Mouse (Mus musculus): ENCODE measurements at regions not wholly inside any gene's neighbourhood (a gene's known extent, or its start where the extent isn't known, plus 50 kb on each side); places are given as distances from the start of the nearest gene placed in this dataset.

DNA sequence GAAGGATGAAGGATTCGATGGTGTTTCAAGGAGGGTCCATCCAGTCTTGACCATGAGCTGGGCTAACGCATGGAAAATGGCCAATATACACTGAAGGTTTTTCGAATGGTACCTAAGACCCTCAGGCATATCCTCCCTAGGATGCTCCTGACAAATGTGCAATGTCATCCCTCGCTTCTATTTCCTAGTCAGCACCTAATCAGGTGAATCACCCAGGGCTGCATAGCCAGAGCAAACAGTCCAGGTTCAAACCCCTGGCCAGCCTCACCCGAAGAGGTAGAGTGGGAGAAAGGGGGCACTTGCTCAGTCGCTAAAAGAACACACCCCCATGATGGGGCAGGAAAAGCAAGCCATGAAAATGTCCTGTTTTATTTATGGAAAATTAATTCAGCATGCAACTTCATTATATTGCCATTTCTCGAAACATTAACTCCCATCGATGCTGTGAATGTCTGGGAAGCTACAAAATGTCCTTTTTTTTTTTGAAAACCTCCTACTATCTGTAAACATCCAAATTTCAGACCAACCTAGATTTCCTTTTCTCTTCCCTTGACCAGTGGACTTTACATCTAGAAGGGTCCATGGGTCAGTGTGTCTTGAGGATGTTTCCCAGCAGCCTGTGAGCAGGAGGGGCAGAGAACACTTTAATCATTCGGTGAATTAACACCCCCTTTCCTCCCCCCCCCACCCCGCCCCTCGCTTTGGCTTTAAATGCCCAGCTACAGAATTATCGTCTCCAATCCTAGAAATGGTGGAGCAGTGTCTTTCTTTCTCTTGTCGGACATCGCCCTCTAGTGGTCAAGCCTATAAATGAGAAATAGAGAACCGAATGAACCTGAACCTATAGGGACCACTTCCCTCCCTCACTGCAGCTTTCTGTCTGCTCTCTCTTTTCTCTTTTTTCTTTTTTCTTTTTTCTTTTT lies 68.8 kb upstream of the Il12b start:
- TF ChIP-seq POLR2A (IDR thresholded peaks at IDR 0.05; ENCODE audit: low read depth, low read length), result no peak
- peak; percentile 36 for TF ChIP-seq CTCF (conservative IDR thresholded peaks at IDR 0.05; ENCODE audit: insufficient read depth, insufficient read length, low read depth, low read length)
- no peaks in the 10 kb centered on the region for H3K4me1 ChIP-seq (ENCODE audit: control insufficient read depth, insufficient read depth, low read length)
- DNase-seq, result peak; percentile 70
- H3K36me3 ChIP-seq (ENCODE audit: control insufficient read depth, insufficient read depth, low read length), result no peaks in the 10 kb centered on the region
- H3K4me3 ChIP-seq (ENCODE audit: insufficient read depth, low read depth, low read length), result no peak overlapping the region
- WGBS, result 27% methylated on average over 15 of the region's 15 CpGs
- H3K27ac ChIP-seq (ENCODE audit: insufficient read depth, low read depth, low read length), result no peak overlapping the region
- H3K27me3 ChIP-seq (replicated peaks; ENCODE audit: control insufficient read depth, insufficient read depth, low read length), result no peaks in the 10 kb centered on the region

DNA sequence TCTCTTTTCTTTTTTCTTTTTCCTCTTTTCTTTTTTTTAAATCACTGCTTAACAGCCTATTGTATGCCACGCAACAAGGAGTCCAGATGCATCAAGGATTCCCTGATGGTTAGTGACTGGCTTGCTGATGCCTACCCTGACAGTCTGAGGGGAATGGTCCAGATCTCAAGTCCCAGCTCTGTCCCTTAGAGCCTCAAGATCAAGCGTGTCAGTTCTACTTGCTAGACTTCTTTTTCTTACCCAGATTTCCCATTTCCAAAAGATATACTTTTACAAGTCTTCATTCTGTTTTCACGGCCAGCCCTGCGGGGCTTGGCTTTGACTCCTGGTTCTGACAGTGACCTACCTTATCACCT lies 68.1 kb upstream of the Il12b start:
- TF ChIP-seq CTCF (conservative IDR thresholded peaks at IDR 0.05; ENCODE audit: insufficient read depth, insufficient read length, low read depth, low read length), result no peak
- no peak for TF ChIP-seq POLR2A (IDR thresholded peaks at IDR 0.05; ENCODE audit: low read depth, low read length)
- no peak overlapping the region for H3K4me3 ChIP-seq (ENCODE audit: insufficient read depth, low read depth, low read length)
- H3K27ac ChIP-seq (ENCODE audit: insufficient read depth, low read depth, low read length), result no peak overlapping the region
- WGBS, result 63% methylated on average over 4 of the region's 4 CpGs
- H3K27me3 ChIP-seq (replicated peaks; ENCODE audit: control insufficient read depth, insufficient read depth, low read length), result no peaks in the 10 kb centered on the region
- no peaks in the 10 kb centered on the region for H3K4me1 ChIP-seq (ENCODE audit: control insufficient read depth, insufficient read depth, low read length)
- no peaks in the 10 kb centered on the region for H3K36me3 ChIP-seq (ENCODE audit: control insufficient read depth, insufficient read depth, low read length)
- DNase-seq, result no peak

DNA sequence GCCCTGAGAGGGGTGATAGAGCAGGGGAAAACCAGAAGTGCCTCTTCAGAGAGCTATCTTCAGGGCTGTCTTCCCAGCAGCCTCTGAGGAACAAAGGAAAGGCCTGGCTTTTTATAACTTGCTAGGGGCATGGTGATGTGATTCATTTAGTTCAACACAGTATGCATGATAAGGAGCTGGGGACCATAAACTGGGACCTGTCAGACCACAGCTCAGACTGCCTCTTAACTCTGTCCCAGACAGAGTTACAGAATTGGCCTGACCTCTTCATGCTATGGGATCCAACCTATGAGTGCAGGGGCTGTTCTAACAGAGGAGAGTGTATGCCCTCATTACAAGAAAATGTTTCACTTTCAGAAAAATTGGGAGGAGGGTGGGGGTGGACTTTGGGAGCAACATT lies 59.3 kb upstream of the Il12b start:
- H3K27me3 ChIP-seq (replicated peaks; ENCODE audit: control insufficient read depth, insufficient read depth, low read length), result no peaks in the 10 kb centered on the region
- no peaks in the 10 kb centered on the region for H3K36me3 ChIP-seq (ENCODE audit: control insufficient read depth, insufficient read depth, low read length)
- no peak overlapping the region for H3K4me3 ChIP-seq (ENCODE audit: insufficient read depth, low read depth, low read length)
- no peaks in the 10 kb centered on the region for H3K4me1 ChIP-seq (ENCODE audit: control insufficient read depth, insufficient read depth, low read length)
- no peak overlapping the region for H3K27ac ChIP-seq (ENCODE audit: insufficient read depth, low read depth, low read length)
- no peak for DNase-seq
- TF ChIP-seq CTCF (conservative IDR thresholded peaks at IDR 0.05; ENCODE audit: insufficient read depth, insufficient read length, low read depth, low read length) (no peak), POLR2A (IDR thresholded peaks at IDR 0.05; ENCODE audit: low read depth, low read length) (no peak)

DNA sequence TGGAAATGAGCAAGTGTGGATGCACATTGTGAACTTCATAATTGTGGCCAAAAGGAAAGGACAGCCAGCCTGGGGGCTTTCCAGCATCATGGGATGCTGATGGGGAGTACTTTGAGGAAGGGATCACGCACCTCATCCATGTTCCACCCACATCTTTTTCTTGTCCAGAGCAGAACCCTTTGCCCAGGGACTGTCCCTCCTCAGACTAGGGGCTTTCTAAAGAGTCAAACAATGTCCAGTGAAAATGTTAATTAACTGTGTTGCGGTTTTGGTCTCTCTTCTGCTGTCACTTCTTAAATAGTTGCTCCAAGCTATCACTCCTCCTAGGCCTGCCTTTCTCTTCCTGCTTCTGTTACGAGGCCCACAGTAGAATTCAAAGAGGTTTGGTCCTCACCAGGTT lies 51.6 kb upstream of the Il12b start:
- no peak for DNase-seq
- H3K27me3 ChIP-seq (replicated peaks; ENCODE audit: control insufficient read depth, insufficient read depth, low read length), result no peaks in the 10 kb centered on the region
- H3K27ac ChIP-seq (ENCODE audit: insufficient read depth, low read depth, low read length), result no peak overlapping the region
- no peak overlapping the region for H3K4me3 ChIP-seq (ENCODE audit: insufficient read depth, low read depth, low read length)
- 81% methylated on average over 3 of the region's 3 CpGs for WGBS
- no peaks in the 10 kb centered on the region for H3K4me1 ChIP-seq (ENCODE audit: control insufficient read depth, insufficient read depth, low read length)
- TF ChIP-seq POLR2A (IDR thresholded peaks at IDR 0.05; ENCODE audit: low read depth, low read length) (no peak), CTCF (conservative IDR thresholded peaks at IDR 0.05; ENCODE audit: insufficient read depth, insufficient read length, low read depth, low read length) (no peak)
- H3K36me3 ChIP-seq (ENCODE audit: control insufficient read depth, insufficient read depth, low read length), result no peaks in the 10 kb centered on the region

DNA sequence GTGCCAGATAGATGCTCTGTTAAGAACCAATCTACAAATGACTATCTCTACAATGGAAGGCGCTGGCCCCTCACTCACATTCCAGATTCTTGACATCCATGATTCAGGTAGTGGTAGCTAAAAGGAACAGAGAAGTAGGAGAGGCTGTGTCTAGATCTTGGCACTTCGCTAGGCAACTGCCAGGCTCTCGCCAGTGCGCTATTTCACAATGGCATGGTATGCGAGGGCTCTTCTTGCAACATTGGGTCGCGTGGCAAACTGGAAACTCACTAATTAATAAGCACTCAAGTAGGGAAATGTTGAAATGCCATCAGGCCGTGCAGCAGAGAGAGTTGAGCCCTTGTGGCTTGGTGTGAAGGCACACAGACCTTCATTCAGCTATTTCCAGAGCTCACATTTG lies 50.3 kb upstream of the Il12b start:
- Histone ChIP-seq H3K27ac (ENCODE audit: insufficient read depth, low read depth, low read length) (no peak overlapping the region), H3K36me3 (ENCODE audit: control insufficient read depth, insufficient read depth, low read length) (no peaks in the 10 kb centered on the region), H3K27me3 (replicated peaks; ENCODE audit: control insufficient read depth, insufficient read depth, low read length) (no peaks in the 10 kb centered on the region), H3K4me1 (ENCODE audit: control insufficient read depth, insufficient read depth, low read length) (no peaks in the 10 kb centered on the region), H3K4me3 (ENCODE audit: insufficient read depth, low read depth, low read length) (no peak overlapping the region)
- 74% methylated on average over 8 of the region's 8 CpGs for WGBS
- TF ChIP-seq CTCF (conservative IDR thresholded peaks at IDR 0.05; ENCODE audit: insufficient read depth, insufficient read length, low read depth, low read length) (no peak), POLR2A (IDR thresholded peaks at IDR 0.05; ENCODE audit: low read depth, low read length) (no peak)
- no peak for DNase-seq
